Mouse (Mus musculus) mesoderm, embryonic 11.5 days (tissue): ENCODE data around the gene C2cd4b.
A peak's percentile ranks its signal among the peaks of the same experiment; 100 is the strongest.

ENCODE experiments used
- DNase-seq: peaks from one replicate; pipeline ENCODE4 v3.0.0-alpha.2; 2012; ENCODE audit warnings: low read depth, low spot score

C2cd4b gene

DNA sequence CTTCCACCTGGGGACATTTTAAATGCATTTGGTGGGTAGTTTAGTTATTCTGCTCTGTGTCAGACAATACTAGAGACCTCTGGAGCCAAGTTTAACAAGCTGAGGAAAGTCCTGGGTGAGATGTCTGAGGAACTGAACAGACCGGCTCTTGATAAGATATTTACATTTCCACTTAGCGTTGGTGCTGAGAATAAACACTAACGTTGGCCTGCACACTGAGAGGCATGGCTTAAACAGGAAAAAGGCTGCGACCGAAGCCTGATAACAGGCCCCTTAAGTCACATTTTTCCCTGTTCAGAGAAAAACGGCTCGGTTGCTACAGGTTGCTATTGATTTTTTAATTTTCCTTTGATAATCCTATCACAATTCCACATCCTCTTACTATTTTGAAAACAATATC, 12.1 kb downstream of the C2cd4b start:
- no peak for DNase-seq

DNA sequence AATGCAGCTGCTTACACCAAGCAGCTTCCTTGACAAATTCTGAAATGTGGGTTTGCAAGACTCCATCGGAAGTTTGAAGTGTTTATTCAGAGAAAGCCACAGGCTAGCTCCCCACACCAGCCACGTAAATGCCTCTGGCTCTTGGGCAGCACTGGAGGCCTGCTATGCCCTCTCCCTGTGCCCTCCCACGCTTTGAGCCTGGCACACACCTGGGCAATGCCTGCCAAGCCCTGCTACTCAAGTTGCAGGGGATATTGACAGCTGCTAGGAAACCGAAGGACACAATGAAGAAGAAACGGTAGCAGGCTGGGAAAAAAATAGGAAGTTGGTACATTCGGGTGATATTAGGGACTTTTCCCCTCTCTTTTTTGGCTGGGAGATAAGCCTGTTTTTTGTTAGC, 15.0 kb downstream of the C2cd4b start:
- no peak for DNase-seq

DNA sequence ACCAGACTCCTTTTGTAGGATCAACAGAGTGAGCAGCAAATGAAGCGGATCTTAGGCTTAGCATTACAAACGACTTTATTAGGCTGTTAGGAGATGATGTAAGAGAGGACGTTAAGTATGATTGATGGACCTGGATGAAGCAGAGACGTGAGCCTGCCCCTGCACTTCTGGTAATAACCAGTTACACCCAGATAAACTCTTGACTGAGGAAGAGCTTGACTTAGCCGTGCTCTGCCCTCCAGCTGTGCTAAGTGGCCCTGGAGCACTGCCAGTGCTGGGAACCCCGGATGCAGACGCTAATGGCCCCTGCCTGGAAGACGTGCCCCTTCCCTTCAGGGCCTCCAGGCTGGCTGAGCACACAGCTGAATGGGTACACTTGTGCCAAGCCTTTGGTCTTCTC, 19.3 kb downstream of the C2cd4b start:
- DNase-seq: no peak

DNA sequence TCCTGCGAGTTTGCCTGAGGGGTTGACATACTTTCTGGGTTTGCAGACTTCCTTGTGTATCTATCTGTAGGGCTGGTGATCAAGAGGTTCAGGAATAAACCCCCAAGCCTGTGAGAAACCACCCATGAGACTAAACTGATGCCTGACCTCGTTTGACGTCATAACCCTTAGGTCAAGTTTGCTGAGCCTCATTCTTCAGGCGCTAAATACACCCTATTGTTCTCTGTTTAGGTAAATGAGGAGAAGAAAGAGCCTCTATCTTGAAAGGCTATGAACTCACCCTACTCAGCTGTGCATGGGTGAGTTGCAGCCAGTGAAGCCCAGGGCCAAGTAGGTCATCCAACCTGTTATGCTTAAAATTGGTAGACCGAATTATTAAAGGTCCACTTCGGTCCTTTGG, 23.5 kb downstream of the C2cd4b start:
- no peak for DNase-seq

DNA sequence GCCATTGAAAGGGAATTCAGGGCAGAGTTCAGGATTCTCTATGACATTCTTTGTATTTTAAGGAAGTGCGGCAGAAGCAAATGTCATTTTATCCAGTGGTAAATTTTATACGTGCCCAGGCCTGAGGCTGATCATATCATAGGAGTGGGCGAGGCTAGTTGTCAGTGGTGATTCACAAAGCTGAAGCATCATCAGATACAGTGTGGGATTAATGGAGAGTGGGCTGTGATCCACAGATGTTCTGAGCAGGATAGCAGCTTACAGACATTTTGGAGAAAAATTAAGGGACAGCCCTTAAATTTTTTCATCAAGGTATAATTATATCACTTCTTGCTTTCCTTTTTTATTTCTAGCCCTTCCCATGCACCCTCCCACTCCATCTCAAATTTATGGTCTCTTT, 24.2 kb downstream of the C2cd4b start:
- DNase-seq: no peak

DNA sequence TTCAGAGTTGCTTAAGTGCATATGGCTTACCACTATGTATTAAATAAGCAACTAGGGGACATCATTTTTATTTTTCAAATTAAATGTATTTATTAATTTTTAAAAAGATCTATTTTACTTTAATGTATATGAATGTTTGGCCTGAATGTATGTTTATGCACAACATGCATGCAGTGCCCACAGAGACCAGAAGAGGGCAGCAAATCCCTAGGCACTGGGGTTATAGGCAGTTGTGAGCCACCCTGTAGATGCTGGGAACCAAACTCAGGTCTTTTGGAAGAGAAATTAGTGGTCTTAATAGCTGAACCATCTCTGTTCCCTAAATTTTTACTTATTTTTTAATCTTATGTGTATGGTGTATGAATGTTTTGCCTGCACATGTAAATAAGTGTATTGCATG, 24.7 kb downstream of the C2cd4b start:
- no peak for DNase-seq

DNA sequence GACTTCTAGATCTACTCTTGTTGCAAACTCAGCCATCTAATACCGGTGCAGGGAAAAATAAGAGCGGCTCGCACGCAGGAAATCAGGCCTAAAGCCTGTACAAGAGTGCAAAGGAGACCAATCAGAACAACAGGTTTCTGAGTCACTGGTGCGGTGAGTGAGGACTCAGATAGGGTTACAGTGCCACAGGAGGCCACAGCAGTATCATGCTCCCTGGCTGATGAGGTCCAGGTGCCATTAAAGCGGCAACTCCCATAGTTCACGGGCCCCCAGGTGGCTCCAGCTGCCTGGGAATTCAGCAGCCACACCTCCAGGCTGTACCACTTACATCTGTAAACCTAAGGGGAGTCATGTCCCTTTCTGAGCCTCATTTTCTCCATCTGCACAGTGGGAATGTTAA, 27.1 kb downstream of the C2cd4b start:
- no peak for DNase-seq

DNA sequence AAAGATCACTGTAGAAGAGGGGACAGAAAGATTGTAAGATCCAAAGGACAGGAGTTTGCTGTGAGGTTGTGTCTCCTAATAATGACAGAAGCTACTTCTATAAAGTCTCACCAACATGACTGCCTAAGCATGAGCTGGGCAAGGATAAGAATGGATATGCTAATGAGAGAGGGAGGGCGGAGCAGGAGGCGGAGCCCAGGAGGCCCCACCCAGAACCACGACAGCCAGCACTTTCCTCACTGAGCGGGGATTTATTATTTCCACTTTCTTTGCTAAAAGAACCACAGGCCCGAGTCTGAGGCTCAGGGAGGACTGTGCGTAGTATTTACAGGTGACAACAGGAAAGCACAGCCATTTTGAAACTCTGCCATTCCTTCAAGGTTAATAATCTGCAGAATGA, 28.4 kb downstream of the C2cd4b start:
- DNase-seq: no peak

DNA sequence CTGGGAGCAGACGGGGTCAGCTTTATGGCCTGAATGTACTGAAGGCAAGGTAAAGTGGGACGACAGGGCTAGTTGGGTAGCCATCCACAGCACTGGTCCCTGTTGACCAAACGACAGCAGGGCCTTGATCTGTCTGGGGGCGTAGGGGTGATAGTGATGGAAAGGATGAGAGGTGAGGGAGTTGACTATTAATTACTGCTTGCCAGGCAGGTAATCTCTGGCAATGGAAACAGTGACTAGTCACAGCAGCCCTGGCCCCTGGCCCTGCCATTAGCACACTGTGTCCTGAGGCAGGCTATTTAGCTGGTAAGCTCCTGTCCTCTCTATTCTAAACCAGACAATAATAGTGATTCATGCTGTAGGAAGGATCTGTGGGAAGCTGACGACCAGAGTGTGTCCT, 33.2 kb downstream of the C2cd4b start:
- no peak for DNase-seq

DNA sequence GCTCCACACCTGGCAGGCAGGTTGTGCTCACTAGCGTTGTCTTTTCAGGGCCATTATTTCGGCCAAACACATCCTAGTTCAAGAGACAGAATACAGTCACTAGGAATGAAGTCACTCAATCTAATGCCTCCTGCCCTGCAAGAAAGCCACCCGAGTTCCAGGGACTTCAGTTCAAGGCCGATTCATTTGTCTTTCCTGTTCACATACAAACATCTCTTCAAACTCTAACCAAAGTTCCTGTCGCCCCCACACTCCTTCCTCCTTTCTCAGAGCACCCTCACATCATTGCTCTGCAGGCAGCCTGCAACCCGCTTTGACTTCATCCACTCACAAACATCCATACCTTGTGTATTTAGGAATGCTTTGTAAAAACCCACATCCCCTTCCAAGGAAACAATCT, 34.3 kb downstream of the C2cd4b start:
- DNase-seq: no peak

DNA sequence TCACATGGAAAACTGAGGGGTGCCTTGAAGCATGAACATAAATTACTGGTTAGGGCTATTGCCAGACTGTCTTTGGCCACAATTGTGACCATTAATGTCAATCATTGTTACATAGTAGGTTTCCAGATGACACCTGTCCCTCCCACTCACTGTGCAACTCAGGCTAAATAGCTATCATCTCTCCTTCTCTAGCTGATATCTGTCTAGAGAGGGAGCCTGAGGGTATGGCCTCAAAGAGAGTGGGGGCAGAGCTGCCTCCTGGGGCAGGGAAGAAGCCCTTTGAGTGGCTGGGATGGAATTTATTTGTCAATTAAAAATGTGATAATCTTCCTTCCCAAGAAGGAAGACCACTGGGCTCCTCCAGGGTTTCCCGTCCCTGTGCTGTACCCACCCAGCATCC, 35.0 kb downstream of the C2cd4b start:
- no peak for DNase-seq

DNA sequence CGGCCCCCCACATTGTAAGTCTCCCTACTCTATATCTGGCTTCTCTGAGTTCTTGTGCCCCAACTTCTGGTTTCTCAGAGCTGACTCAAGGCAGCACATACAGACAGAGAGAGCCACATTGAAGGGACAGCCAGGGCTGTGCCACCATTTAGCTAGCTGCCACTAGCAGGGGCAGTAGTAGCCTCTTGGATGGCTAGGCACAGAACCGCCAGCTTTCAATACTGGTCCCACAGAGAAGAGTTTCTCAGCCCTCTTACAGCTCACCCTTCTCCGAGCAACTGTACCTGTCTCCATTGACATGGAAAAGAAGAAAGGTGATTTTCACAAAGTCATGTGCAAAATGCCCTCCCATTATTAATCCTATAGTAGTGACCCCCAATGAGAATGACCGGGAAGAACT, 35.4 kb downstream of the C2cd4b start:
- DNase-seq: no peak

DNA sequence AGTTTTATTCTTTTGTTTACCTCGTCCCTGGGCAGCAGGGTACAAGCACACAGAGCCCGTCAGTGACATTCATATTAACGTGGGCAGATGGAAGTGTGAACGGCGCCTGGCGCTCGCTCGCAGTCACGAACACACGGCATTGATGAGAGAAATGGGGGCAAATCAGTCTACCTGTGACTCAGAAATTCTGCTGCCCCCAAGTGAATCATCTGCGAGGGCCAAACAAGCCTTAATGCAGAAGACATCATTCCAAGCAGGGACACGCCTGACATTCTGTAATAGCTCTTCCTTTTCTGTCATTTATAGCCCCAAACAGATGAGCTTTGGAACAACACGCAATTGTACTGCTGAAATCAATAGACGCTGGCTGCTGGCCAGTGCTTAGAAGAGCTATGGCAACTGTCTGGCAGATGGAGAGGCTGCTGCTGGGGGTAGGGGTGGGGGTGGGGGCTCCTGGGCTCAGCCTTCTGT, 36.0 kb downstream of the C2cd4b start:
- DNase-seq: peak; percentile 48

DNA sequence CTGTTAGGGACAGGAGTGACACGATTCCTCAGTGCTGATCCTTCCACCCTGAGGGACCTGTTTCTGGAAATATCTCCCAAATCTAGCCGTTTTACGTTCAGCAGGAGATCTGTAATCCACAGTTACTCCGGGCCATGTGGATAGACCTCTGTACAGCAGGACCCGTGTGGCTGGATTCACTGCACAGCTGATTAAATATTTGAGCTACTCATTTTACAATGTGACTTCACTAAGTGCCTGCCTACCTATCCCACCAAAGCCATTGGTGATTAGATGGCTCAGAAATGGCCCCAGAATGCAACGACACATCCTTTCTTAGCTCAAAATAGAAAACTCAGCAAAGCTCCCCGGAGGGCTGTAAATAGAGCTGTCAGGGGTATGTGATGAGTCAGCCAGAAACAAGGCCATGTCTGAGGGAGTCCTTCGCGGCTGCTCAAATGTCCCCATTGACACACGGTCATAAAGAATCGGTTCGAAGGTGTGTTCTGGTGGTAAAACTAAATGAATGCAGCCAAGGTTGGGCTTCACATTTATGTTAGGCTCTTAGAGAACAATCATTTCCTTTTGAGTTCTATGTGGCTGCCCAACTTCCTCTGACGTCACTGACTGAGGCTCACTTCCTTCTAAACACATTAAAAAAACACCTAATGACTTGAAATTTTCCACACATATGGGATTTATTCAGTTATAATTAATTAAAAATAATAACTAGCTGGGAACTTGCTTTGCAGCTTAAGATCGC, 40.0 kb downstream of the C2cd4b start:
- peak; percentile 41 for DNase-seq

DNA sequence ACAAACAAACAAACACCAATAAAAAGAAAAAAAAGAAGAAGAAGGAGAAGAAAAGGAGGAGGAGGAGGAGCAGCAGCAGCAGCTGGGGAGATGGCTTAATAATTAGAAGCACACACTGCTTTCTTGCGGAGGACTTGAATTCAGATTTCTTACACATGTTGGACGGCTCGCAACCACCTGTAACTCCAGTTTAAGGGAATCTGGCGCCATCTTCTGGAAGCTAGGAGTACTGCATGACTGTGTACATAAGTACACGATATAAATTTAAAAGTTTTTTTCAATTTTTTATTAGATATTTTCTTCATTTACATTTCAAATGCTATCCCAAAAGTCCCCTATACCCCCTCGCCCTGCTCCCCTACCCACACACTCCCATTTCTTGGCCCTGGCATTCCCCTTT, 43.0 kb downstream of the C2cd4b start:
- peak; percentile 70 for DNase-seq

DNA sequence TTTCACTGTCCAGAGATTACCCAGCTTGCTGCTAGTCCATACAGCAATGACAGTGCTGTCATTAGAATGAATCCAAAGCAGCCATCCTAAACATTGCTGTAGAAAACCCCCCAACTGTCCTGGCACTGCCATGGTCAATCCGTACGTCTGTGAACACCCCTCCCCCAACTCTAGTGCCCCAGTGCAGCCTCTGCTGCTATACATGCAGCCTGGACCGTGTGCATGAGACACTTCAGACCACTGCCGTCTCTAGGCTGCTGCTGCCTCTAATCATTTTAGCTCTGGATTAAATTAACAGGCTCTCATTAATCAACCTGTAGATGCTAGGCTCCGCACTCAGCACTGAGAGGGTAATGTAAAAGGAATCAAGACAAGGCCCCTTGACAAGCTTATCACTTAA, 47.8 kb downstream of the C2cd4b start:
- no peak for DNase-seq

DNA sequence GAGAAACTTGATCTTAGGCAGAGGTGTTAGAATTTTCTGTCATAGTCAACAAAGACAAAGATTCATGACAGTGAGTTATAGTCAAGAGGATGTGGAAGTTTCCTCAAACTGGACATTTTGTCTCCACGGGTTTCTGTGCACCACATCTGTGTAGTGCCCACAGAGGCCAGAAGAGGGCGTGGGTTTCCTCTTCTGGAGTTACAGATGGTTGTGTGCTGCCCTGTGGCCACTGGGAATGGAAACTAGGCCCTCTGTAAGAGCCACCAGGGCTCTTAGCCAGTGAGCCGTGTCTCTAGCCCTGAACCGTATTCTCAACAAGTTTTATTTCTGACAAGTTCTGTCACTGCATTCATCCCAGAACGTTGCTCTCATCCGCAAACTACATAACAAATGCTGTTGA, 51.3 kb downstream of the C2cd4b start:
- DNase-seq: no peak
